Mouse (Mus musculus): ENCODE data around the gene Lhx3. TPM values are rescaled to one million over a fixed set of nuclear protein-coding genes. Genes with fewer than 3 reads are reported as not detected.

Gene Lhx3
- total RNA-seq (2021): not detected
- long read RNA-seq: 0 reads

- DNase-seq (ENCODE audit: low spot score in 2 of 2): peak; percentile 74 to 79
Measured at GRCm38 (mm10) chr2:26208126-26208789, at the start of gene Lhx3. Gene Lhx3 (minus strand): TSS chr2:26208289.

- DNase-seq (ENCODE audit: low spot score in 2 of 2): no peak
Measured at GRCm38 (mm10) chr2:26257315-26258096, 49.4 kb upstream of the Lhx3 start.

- DNase-seq (ENCODE audit: low spot score in 2 of 2): no peak
Measured at GRCm38 (mm10) chr2:26254816-26255215, 46.7 kb upstream of the Lhx3 start.

GRCm38 (mm10) chr2:26252514-26253206, 44.6 kb upstream of the Lhx3 start:
- DNase-seq (ENCODE audit: low spot score in 2 of 2): no peak

GRCm38 (mm10) chr2:26247531-26247930, 39.4 kb upstream of the Lhx3 start:
- no peak for DNase-seq (ENCODE audit: low spot score in 2 of 2)

GRCm38 (mm10) chr2:26240841-26241240, 32.8 kb upstream of the Lhx3 start:
- DNase-seq (ENCODE audit: low spot score in 2 of 2): no peak

GRCm38 (mm10) chr2:26240330-26240729, 32.2 kb upstream of the Lhx3 start:
- peak in 1 of 2 experiments; percentile 25 for DNase-seq (ENCODE audit: low spot score in 2 of 2)

GRCm38 (mm10) chr2:26237290-26237782, 29.2 kb upstream of the Lhx3 start, which contains the start of gene Qsox2:
Gene Qsox2 (minus strand): TSS chr2:26237525.
- DNase-seq (ENCODE audit: low spot score in 2 of 2): peak; percentile 80 to 91

GRCm38 (mm10) chr2:26236681-26237289, 28.7 kb upstream of the Lhx3 start:
- DNase-seq (ENCODE audit: low spot score in 2 of 2): no peak

GRCm38 (mm10) chr2:26234771-26235170, 26.7 kb upstream of the Lhx3 start:
- DNase-seq (ENCODE audit: low spot score in 2 of 2): no peak

- DNase-seq (ENCODE audit: low spot score in 2 of 2): no peak
Measured at GRCm38 (mm10) chr2:26234253-26234652, 26.2 kb upstream of the Lhx3 start.

- DNase-seq (ENCODE audit: low spot score in 2 of 2): no peak
Measured at GRCm38 (mm10) chr2:26231366-26231765, 23.3 kb upstream of the Lhx3 start.

GRCm38 (mm10) chr2:26230253-26230652, 22.2 kb upstream of the Lhx3 start:
- DNase-seq (ENCODE audit: low spot score in 2 of 2): no peak

- DNase-seq (ENCODE audit: low spot score in 2 of 2): peak; percentile 31 to 55
Measured at GRCm38 (mm10) chr2:26227788-26228187, 19.7 kb upstream of the Lhx3 start.

GRCm38 (mm10) chr2:26225242-26225641, 17.2 kb upstream of the Lhx3 start:
- no peak for DNase-seq (ENCODE audit: low spot score in 2 of 2)

- no peak for DNase-seq (ENCODE audit: low spot score in 2 of 2)
Measured at GRCm38 (mm10) chr2:26223961-26224360, 15.9 kb upstream of the Lhx3 start.

GRCm38 (mm10) chr2:26214526-26214925, 6.4 kb upstream of the Lhx3 start:
- peak in 1 of 2 experiments; percentile 36 for DNase-seq (ENCODE audit: low spot score in 2 of 2)

- no peak for DNase-seq (ENCODE audit: low spot score in 2 of 2)
Measured at GRCm38 (mm10) chr2:26209566-26209965, 1.5 kb upstream of the Lhx3 start.

GRCm38 (mm10) chr2:26207559-26207958, 530 bp downstream of the Lhx3 start:
- DNase-seq (ENCODE audit: low spot score in 2 of 2): no peak

GRCm38 (mm10) chr2:26205761-26206160, 2.3 kb downstream of the Lhx3 start:
- no peak for DNase-seq (ENCODE audit: low spot score in 2 of 2)

GRCm38 (mm10) chr2:26205126-26205525, 3.0 kb downstream of the Lhx3 start:
- DNase-seq (ENCODE audit: low spot score in 2 of 2): peak in 1 of 2 experiments; percentile 31

Data from layer of hippocampus, postnatal 10 days (tissue).